Mouse (Mus musculus): Measurements from ENCODE around the gene Rbm38. TPM values are rescaled to one million over a fixed set of nuclear protein-coding genes. Genes with fewer than 3 reads are reported as not detected.

Rbm38 gene
- polyA plus RNA-seq, 1 experiment, result 31.3 TPM

- TF ChIP-seq CTCF (IDR thresholded peaks at IDR 0.05; ENCODE audit: control insufficient read depth, insufficient read depth, insufficient read length) (no peak), USF1 (IDR thresholded peaks at IDR 0.05; ENCODE audit: low read depth) (no peak), MYOD1 (IDR thresholded peaks at IDR 0.05; ENCODE audit: control insufficient read depth, insufficient read length, low read depth) (no peak), CEBPB (IDR thresholded peaks at IDR 0.05; ENCODE audit: low read depth) (no peak), FOSL1 (IDR thresholded peaks at IDR 0.05; ENCODE audit: insufficient read depth, low read length, poor library complexity, severe bottlenecking) (no peak), MYOG (IDR thresholded peaks at IDR 0.05; ENCODE audit: control insufficient read depth, extremely low read depth, insufficient read length) (no peak), MAX (IDR thresholded peaks at IDR 0.05) (no peak)
- Histone ChIP-seq H3ac (ENCODE audit: control insufficient read depth, insufficient read length, low read depth) (no peak overlapping the region), H3K27me3 (ENCODE audit: control insufficient read depth, insufficient read depth, insufficient read length) (peaks cover 11% of the 10 kb centered on the region), H3K79me3 (ENCODE audit: low read depth) (no peaks in the 10 kb centered on the region), H3K4me3 (ENCODE audit: insufficient read depth, poor library complexity, severe bottlenecking) (no peak overlapping the region), H3K79me2 (ENCODE audit: control insufficient read depth, insufficient read depth) (no peaks in the 10 kb centered on the region), H3K36me3 (ENCODE audit: control insufficient read depth, insufficient read depth) (no peaks in the 10 kb centered on the region)
Observed at GRCm38 (mm10) chr2:173049231-173049630, 28.9 kb downstream of the Rbm38 start.

- Histone ChIP-seq H3K27me3 (ENCODE audit: control insufficient read depth, insufficient read depth, insufficient read length) (peaks cover 17% of the 10 kb centered on the region), H3K79me3 (ENCODE audit: low read depth) (no peaks in the 10 kb centered on the region), H3K79me2 (ENCODE audit: control insufficient read depth, insufficient read depth) (no peaks in the 10 kb centered on the region), H3ac (ENCODE audit: control insufficient read depth, insufficient read length, low read depth) (no peak overlapping the region), H3K4me3 (ENCODE audit: insufficient read depth, poor library complexity, severe bottlenecking) (no peak overlapping the region), H3K36me3 (ENCODE audit: control insufficient read depth, insufficient read depth) (no peaks in the 10 kb centered on the region)
- no peak for TF ChIP-seq CTCF (IDR thresholded peaks at IDR 0.05; ENCODE audit: control insufficient read depth, insufficient read depth, insufficient read length)
- TF ChIP-seq CEBPB (IDR thresholded peaks at IDR 0.05; ENCODE audit: low read depth), result no peak
- TF ChIP-seq MYOD1 (IDR thresholded peaks at IDR 0.05; ENCODE audit: control insufficient read depth, insufficient read length, low read depth), result no peak
- no peak for TF ChIP-seq MYOG (IDR thresholded peaks at IDR 0.05; ENCODE audit: control insufficient read depth, extremely low read depth, insufficient read length)
- no peak for TF ChIP-seq USF1 (IDR thresholded peaks at IDR 0.05; ENCODE audit: low read depth)
- TF ChIP-seq FOSL1 (IDR thresholded peaks at IDR 0.05; ENCODE audit: insufficient read depth, low read length, poor library complexity, severe bottlenecking), result no peak
- TF ChIP-seq MAX (IDR thresholded peaks at IDR 0.05), result no peak
Observed at GRCm38 (mm10) chr2:173049817-173050216, 29.5 kb downstream of the Rbm38 start.

- no peak overlapping the region for H3K4me3 ChIP-seq (ENCODE audit: insufficient read depth, poor library complexity, severe bottlenecking)
- H3K79me3 ChIP-seq (ENCODE audit: low read depth), result no peaks in the 10 kb centered on the region
- no peaks in the 10 kb centered on the region for H3K79me2 ChIP-seq (ENCODE audit: control insufficient read depth, insufficient read depth)
- TF ChIP-seq MAX (IDR thresholded peaks at IDR 0.05), result no peak
- TF ChIP-seq MYOG (IDR thresholded peaks at IDR 0.05; ENCODE audit: control insufficient read depth, extremely low read depth, insufficient read length), result no peak
- no peak for TF ChIP-seq CTCF (IDR thresholded peaks at IDR 0.05; ENCODE audit: control insufficient read depth, insufficient read depth, insufficient read length)
- TF ChIP-seq FOSL1 (IDR thresholded peaks at IDR 0.05; ENCODE audit: insufficient read depth, low read length, poor library complexity, severe bottlenecking), result no peak
- no peak for TF ChIP-seq USF1 (IDR thresholded peaks at IDR 0.05; ENCODE audit: low read depth)
- no peak for TF ChIP-seq CEBPB (IDR thresholded peaks at IDR 0.05; ENCODE audit: low read depth)
- no peak for TF ChIP-seq MYOD1 (IDR thresholded peaks at IDR 0.05; ENCODE audit: control insufficient read depth, insufficient read length, low read depth)
- H3K36me3 ChIP-seq (ENCODE audit: control insufficient read depth, insufficient read depth), result no peaks in the 10 kb centered on the region
- H3ac ChIP-seq (ENCODE audit: control insufficient read depth, insufficient read length, low read depth), result no peak overlapping the region
- H3K27me3 ChIP-seq (ENCODE audit: control insufficient read depth, insufficient read depth, insufficient read length), result peaks cover 17% of the 10 kb centered on the region
Observed at GRCm38 (mm10) chr2:173050604-173051382, 30.5 kb downstream of the Rbm38 start.

GRCm38 (mm10) chr2:173052881-173053280 is 32.6 kb downstream of the Rbm38 start:
- no peak overlapping the region for H3K4me3 ChIP-seq (ENCODE audit: insufficient read depth, poor library complexity, severe bottlenecking)
- TF ChIP-seq USF1 (IDR thresholded peaks at IDR 0.05; ENCODE audit: low read depth) (no peak), MYOG (IDR thresholded peaks at IDR 0.05; ENCODE audit: control insufficient read depth, extremely low read depth, insufficient read length) (no peak), CEBPB (IDR thresholded peaks at IDR 0.05; ENCODE audit: low read depth) (no peak), FOSL1 (IDR thresholded peaks at IDR 0.05; ENCODE audit: insufficient read depth, low read length, poor library complexity, severe bottlenecking) (no peak), MYOD1 (IDR thresholded peaks at IDR 0.05; ENCODE audit: control insufficient read depth, insufficient read length, low read depth) (no peak), CTCF (IDR thresholded peaks at IDR 0.05; ENCODE audit: control insufficient read depth, insufficient read depth, insufficient read length) (no peak), MAX (IDR thresholded peaks at IDR 0.05) (no peak)
- H3K79me3 ChIP-seq (ENCODE audit: low read depth), result no peaks in the 10 kb centered on the region
- H3K36me3 ChIP-seq (ENCODE audit: control insufficient read depth, insufficient read depth), result no peaks in the 10 kb centered on the region
- no peak overlapping the region for H3ac ChIP-seq (ENCODE audit: control insufficient read depth, insufficient read length, low read depth)
- no peaks in the 10 kb centered on the region for H3K79me2 ChIP-seq (ENCODE audit: control insufficient read depth, insufficient read depth)
- H3K27me3 ChIP-seq (ENCODE audit: control insufficient read depth, insufficient read depth, insufficient read length), result peaks cover 17% of the 10 kb centered on the region

GRCm38 (mm10) chr2:173053846-173054245 is 33.5 kb downstream of the Rbm38 start:
- Histone ChIP-seq H3K79me2 (ENCODE audit: control insufficient read depth, insufficient read depth) (no peaks in the 10 kb centered on the region), H3K79me3 (ENCODE audit: low read depth) (no peaks in the 10 kb centered on the region), H3K27me3 (ENCODE audit: control insufficient read depth, insufficient read depth, insufficient read length) (peaks cover 17% of the 10 kb centered on the region), H3ac (ENCODE audit: control insufficient read depth, insufficient read length, low read depth) (no peak overlapping the region), H3K4me3 (ENCODE audit: insufficient read depth, poor library complexity, severe bottlenecking) (no peak overlapping the region), H3K36me3 (ENCODE audit: control insufficient read depth, insufficient read depth) (no peaks in the 10 kb centered on the region)
- no peak for TF ChIP-seq CEBPB (IDR thresholded peaks at IDR 0.05; ENCODE audit: low read depth)
- TF ChIP-seq FOSL1 (IDR thresholded peaks at IDR 0.05; ENCODE audit: insufficient read depth, low read length, poor library complexity, severe bottlenecking), result no peak
- TF ChIP-seq CTCF (IDR thresholded peaks at IDR 0.05; ENCODE audit: control insufficient read depth, insufficient read depth, insufficient read length), result no peak
- no peak for TF ChIP-seq MAX (IDR thresholded peaks at IDR 0.05)
- TF ChIP-seq MYOG (IDR thresholded peaks at IDR 0.05; ENCODE audit: control insufficient read depth, extremely low read depth, insufficient read length), result no peak
- no peak for TF ChIP-seq MYOD1 (IDR thresholded peaks at IDR 0.05; ENCODE audit: control insufficient read depth, insufficient read length, low read depth)
- TF ChIP-seq USF1 (IDR thresholded peaks at IDR 0.05; ENCODE audit: low read depth), result no peak

Data from C2C12 (cell line).